Mouse (Mus musculus) spleen, embryonic (tissue): ENCODE data around the gene Ndufb2.

Experiments
- CTCF ChIA-PET: fragments of 350-600 bp; sonication (Branson Sonifier 250); formaldehyde crosslinking; loops from one replicate; lab custom pipeline; 2022; lab: Charles Lee

Gene Ndufb2

GRCm38 (mm10) chr6:39579552-39579951 is 12.8 kb upstream of the Ndufb2 start:
- CTCF ChIA-PET = interaction anchor here (0.7 kb wide), 1 partner anchor 85 kb away, joined by 6 read pairs; no protein-coding TSS in a partner anchor

- CTCF ChIA-PET = interaction anchor here (0.7 kb wide), 1 partner anchor 86 kb away, joined by 6 read pairs; no protein-coding TSS in a partner anchor
Observed at GRCm38 (mm10) chr6:39580558-39580957, 11.8 kb upstream of the Ndufb2 start.

- CTCF ChIA-PET = no interaction called here
Observed at GRCm38 (mm10) chr6:39581087-39581784, 11.1 kb upstream of the Ndufb2 start.

GRCm38 (mm10) chr6:39585517-39585916 is 6.9 kb upstream of the Ndufb2 start, which contains the start of gene Gm42420:
Gm42420 (plus strand) TSS chr6:39585753.
- CTCF ChIA-PET = no interaction called here

GRCm38 (mm10) chr6:39591481-39591880 is 893 bp upstream of the Ndufb2 start:
- CTCF ChIA-PET = interaction anchor here (1.4 kb wide), 1 partner anchor 17 kb away, joined by 3 read pairs; the partner anchor contains the start of gene Adck2

- CTCF ChIA-PET = no interaction called here
Observed at GRCm38 (mm10) chr6:39600851-39601250, 8.5 kb downstream of the Ndufb2 start.

- CTCF ChIA-PET = no interaction called here
Observed at GRCm38 (mm10) chr6:39601828-39602227, 9.5 kb downstream of the Ndufb2 start.

GRCm38 (mm10) chr6:39604565-39604964 is 12.2 kb downstream of the Ndufb2 start:
- CTCF ChIA-PET = no interaction called here

- CTCF ChIA-PET = no interaction called here
Observed at GRCm38 (mm10) chr6:39606056-39606455, 13.7 kb downstream of the Ndufb2 start.

- CTCF ChIA-PET = no interaction called here
Observed at GRCm38 (mm10) chr6:39606862-39607261, 14.5 kb downstream of the Ndufb2 start.

- CTCF ChIA-PET = no interaction called here
Observed at GRCm38 (mm10) chr6:39607365-39607764, 15.0 kb downstream of the Ndufb2 start.

- CTCF ChIA-PET = interaction anchor here (1.3 kb wide), 1 partner anchor 147 kb away, joined by 3 read pairs; no protein-coding TSS in a partner anchor
Observed at GRCm38 (mm10) chr6:39610207-39610606, 17.8 kb downstream of the Ndufb2 start.

GRCm38 (mm10) chr6:39611296-39611695 is 18.9 kb downstream of the Ndufb2 start:
- CTCF ChIA-PET = no interaction called here
